Mouse (Mus musculus): ENCODE results near the gene Zfp61. TPM values are rescaled to one million over a fixed set of nuclear protein-coding genes. Genes with fewer than 3 reads are reported as not detected.

Zfp61 gene
- polyA plus RNA-seq, 1 experiment from 2014 or later: 56.3 TPM

DNA sequence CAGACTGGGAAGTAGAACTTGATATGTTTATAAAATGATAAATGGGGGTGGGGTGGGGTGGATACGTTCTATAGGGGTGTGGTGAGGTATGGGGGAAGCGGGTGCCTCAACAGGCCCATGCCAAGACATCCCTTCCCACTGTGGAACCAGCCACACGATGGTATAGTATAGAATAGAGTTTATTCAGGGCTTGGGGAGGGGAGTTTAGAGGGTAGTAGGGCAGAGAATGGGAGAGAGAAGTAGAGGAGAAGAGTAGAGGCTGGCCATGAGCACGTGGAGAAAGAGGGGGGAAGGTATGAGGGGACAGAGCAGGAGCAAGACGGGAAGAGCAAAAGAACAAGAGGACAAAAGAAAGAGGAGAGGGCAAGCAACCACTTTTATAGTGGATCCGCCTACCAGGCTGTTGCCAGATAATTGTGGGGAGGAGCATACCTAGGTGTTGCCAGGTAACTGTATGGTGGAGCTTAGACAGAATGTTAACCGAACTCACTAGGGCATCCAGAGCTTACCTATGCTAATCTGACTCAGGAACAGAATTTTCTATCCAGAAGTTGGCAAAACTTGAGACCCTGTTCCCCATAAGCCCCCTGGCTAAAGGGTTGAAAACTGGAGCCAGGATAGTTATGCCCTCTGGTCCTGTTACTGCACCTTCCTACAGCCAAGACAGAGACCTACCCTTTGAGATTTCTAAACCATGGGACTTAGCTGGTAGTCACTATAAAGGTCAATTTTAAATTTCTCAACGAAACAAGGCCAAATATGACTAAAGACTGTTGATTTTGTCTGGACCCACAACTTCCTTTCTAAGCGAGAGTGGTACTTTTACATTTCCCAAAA lies 47.0 kb downstream of the Zfp61 start:
- WGBS: 65% methylated on average over 9 of the region's 9 CpGs
- no peaks in the 10 kb centered on the region for H3K36me3 ChIP-seq (ENCODE audit: control insufficient read depth, insufficient read depth)
- ATAC-seq: peak; percentile 54
- no peak overlapping the region; the same call in 1 of the 2 replicates for H3K9ac ChIP-seq (replicated peaks; ENCODE audit: low read depth, low read length)
- no peak overlapping the region for H3K27ac ChIP-seq (ENCODE audit: low read length)
- H3K4me1 ChIP-seq (replicated peaks; ENCODE audit: control insufficient read depth, insufficient read depth, low read length): peaks cover 11% of the 10 kb centered on the region
- H3K4me3 ChIP-seq (replicated peaks; ENCODE audit: low read length): peak overlapping the region; percentile 52
- H3K9me3 ChIP-seq (ENCODE audit: control insufficient read depth, low read length): no peaks in the 10 kb centered on the region
- H3K27me3 ChIP-seq (replicated peaks; ENCODE audit: control insufficient read depth, insufficient read depth, low read length): no peaks in the 10 kb centered on the region
- H3K4me2 ChIP-seq (ENCODE audit: low read length): peak overlapping the region; percentile 61

Small RNA genes lying within 50 kb of the gene (microRNA-seq; reads per million reads assigned to microRNA genes)
- not detected for gene Gm27592

Other genes starting within 250 kb of the Zfp61 start
- gene Vmn1r183, start 248.0 kb downstream of the Zfp61 start, polyA plus RNA-seq (2015; fragmentation: Nextera tagmentation; extraction: Ambion mirVana): not detected in 2 replicates
- 44.0 and 46.7 TPM in 2 replicates for gene Zfp180, start 219.3 kb downstream of the Zfp61 start, polyA plus RNA-seq (2015; fragmentation: Nextera tagmentation; extraction: Ambion mirVana)
- 10.5 and 12.7 TPM in 2 replicates for gene Zfp112, start 188.9 kb downstream of the Zfp61 start, polyA plus RNA-seq (2015; fragmentation: Nextera tagmentation; extraction: Ambion mirVana)
- 26.9 and 31.5 TPM in 2 replicates for gene Zfp235, start 167.1 kb downstream of the Zfp61 start, polyA plus RNA-seq (2015; fragmentation: Nextera tagmentation; extraction: Ambion mirVana)
- 10.0 and 10.7 TPM in 2 replicates for gene Zfp114, start 126.2 kb downstream of the Zfp61 start, polyA plus RNA-seq (2015; fragmentation: Nextera tagmentation; extraction: Ambion mirVana)
- 7.2 and 7.4 TPM in 2 replicates for gene Zfp111, start 89.8 kb downstream of the Zfp61 start, polyA plus RNA-seq (2015; fragmentation: Nextera tagmentation; extraction: Ambion mirVana)
- gene Zfp109, start 63.7 kb downstream of the Zfp61 start, polyA plus RNA-seq (2015; fragmentation: Nextera tagmentation; extraction: Ambion mirVana): 5.5 and 6.2 TPM in 2 replicates
- gene Zfp108, start 46.4 kb downstream of the Zfp61 start, polyA plus RNA-seq (2015; fragmentation: Nextera tagmentation; extraction: Ambion mirVana): 5.7 and 6.3 TPM in 2 replicates
- 11.7 and 12.8 TPM in 2 replicates for gene Zfp93, start 30.8 kb downstream of the Zfp61 start, polyA plus RNA-seq (2015; fragmentation: Nextera tagmentation; extraction: Ambion mirVana)
- gene Zfp94, start 15.4 kb upstream of the Zfp61 start, polyA plus RNA-seq (2015; fragmentation: Nextera tagmentation; extraction: Ambion mirVana): 25.9 and 26.6 TPM in 2 replicates
- gene Tescl, start 32.7 kb upstream of the Zfp61 start, polyA plus RNA-seq (2015; fragmentation: Nextera tagmentation; extraction: Ambion mirVana): not detected in 2 replicates
- gene Lypd5, start 48.0 kb upstream of the Zfp61 start, polyA plus RNA-seq (2015; fragmentation: Nextera tagmentation; extraction: Ambion mirVana): not detected in 2 replicates
- gene Kcnn4, start 69.0 kb upstream of the Zfp61 start, polyA plus RNA-seq (2015; fragmentation: Nextera tagmentation; extraction: Ambion mirVana): 0.63 and 0.80 TPM in 2 replicates
- gene Smg9, start 98.4 kb upstream of the Zfp61 start, polyA plus RNA-seq (2015; fragmentation: Nextera tagmentation; extraction: Ambion mirVana): 30.3 and 35.2 TPM in 2 replicates
- gene Irgc1, start 151.1 kb upstream of the Zfp61 start, polyA plus RNA-seq (2015; fragmentation: Nextera tagmentation; extraction: Ambion mirVana): not detected in 2 replicates
- gene Plaur, start 161.3 kb upstream of the Zfp61 start, polyA plus RNA-seq (2015; fragmentation: Nextera tagmentation; extraction: Ambion mirVana): 2.1 and 2.3 TPM in 2 replicates
- gene Cadm4, start 180.8 kb upstream of the Zfp61 start, polyA plus RNA-seq (2015; fragmentation: Nextera tagmentation; extraction: Ambion mirVana): 67.8 and 86.8 TPM in 2 replicates
- gene Zfp428, start 205.8 kb upstream of the Zfp61 start, polyA plus RNA-seq (2015; fragmentation: Nextera tagmentation; extraction: Ambion mirVana): 267 and 282 TPM in 2 replicates
- 1.2 and 1.9 TPM in 2 replicates for gene AC161166.1, start 211.2 kb upstream of the Zfp61 start, polyA plus RNA-seq (2015; fragmentation: Nextera tagmentation; extraction: Ambion mirVana)
- 26.4 and 26.5 TPM in 2 replicates for gene Irgq, start 229.5 kb upstream of the Zfp61 start, polyA plus RNA-seq (2015; fragmentation: Nextera tagmentation; extraction: Ambion mirVana)
- gene Pinlyp, start 244.9 kb upstream of the Zfp61 start, polyA plus RNA-seq (2015; fragmentation: Nextera tagmentation; extraction: Ambion mirVana): not detected in 2 replicates
- gene Xrcc1, start 245.1 kb upstream of the Zfp61 start, polyA plus RNA-seq (2015; fragmentation: Nextera tagmentation; extraction: Ambion mirVana): 79.8 and 80.2 TPM in 2 replicates